Mouse (Mus musculus) heart, adult 2 months (tissue): ENCODE results near the gene Bst2.

Experiments used
- CTCF ChIP-seq: fragments of 200-600 bp; IDR thresholded peaks from 2 replicates; pipeline ENCODE4 v1.8.1; 2022; ENCODE audit warnings: antibody characterized with exemption, mild to moderate bottlenecking, moderate library complexity
- EP300 ChIP-seq: fragments of 200-500 bp; IDR thresholded peaks from 2 replicates; pipeline ENCODE4 v1.6.1; 2011; ENCODE audit warnings: low read depth, low read length, control low read depth; ENCODE audit not compliant: insufficient read depth
- POLR2A ChIP-seq: fragments of 200-500 bp; IDR thresholded peaks from 2 replicates; pipeline ENCODE4 v1.6.1; 2011; ENCODE audit warnings: mild to moderate bottlenecking, low read depth, low read length, control low read depth; ENCODE audit not compliant: insufficient read depth

DNA sequence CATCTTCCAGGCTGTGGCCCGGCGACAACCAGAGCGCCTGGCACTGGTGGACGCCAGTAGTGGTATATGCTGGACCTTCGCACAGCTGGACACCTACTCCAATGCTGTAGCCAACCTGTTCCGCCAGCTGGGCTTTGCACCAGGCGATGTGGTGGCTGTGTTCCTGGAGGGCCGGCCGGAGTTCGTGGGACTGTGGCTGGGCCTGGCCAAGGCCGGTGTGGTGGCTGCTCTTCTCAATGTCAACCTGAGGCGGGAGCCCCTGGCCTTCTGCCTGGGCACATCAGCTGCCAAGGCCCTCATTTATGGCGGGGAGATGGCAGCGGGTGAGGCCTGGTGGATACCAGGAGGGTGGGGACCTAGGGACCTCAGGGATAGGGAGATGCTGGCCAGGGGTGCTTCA is 42.2 kb upstream of the Bst2 start:
- TF ChIP-seq POLR2A, result no peak
- TF ChIP-seq CTCF, result no peak
- peak; percentile 58; the same call in 1 of the 2 replicates for TF ChIP-seq EP300
